Mouse (Mus musculus): ENCODE results near the gene Cnnm2. TPM values are rescaled to one million over a fixed set of nuclear protein-coding genes. Genes with fewer than 3 reads are reported as not detected.
A peak's percentile ranks its signal among the peaks of the same experiment; 100 is the strongest.

The Cnnm2 gene
- polyA plus RNA-seq, 1 experiment from 2014 or later, result 2.0 TPM

DNA sequence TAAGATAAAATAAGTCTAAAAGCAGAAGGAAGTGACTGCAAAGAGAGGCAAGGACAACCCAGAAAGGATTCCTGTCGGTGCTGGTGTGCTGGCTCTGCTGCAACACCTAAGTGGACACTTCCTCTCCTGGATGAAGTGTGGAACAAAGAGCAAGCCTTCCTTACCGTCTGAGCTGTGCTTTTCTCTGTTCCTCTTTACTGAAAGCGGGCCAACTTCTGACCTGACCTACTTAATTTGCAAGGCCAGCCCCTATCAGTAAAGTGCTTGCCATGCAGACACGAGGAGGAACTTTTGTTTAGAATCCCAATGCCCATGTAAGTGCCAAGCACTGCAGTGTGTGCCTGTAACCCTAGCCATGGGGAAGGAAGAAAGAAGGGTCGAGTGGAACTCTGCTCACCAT lies 137.9 kb downstream of the Cnnm2 start:
- TF ChIP-seq CTCF (IDR thresholded peaks at IDR 0.05; ENCODE audit: low read depth) (no peak), EP300 (optimal IDR thresholded peaks at IDR 0.05) (no peak)
- DNase-seq (ENCODE audit: low spot score) (no peak), ATAC-seq (ENCODE audit: low FRiP score, low TSS enrichment) (0 out of 2 replicates have a peak, but pooled peaks have one; percentile 29)
- Histone ChIP-seq H3K4me1 (replicated peaks; ENCODE audit: control insufficient read depth, insufficient read depth) (no peaks in the 10 kb centered on the region), H3K36me3 (ENCODE audit: control insufficient read depth, insufficient read depth, low read length) (peaks cover 9% of the 10 kb centered on the region), H3K4me2 (replicated peaks; ENCODE audit: low read depth) (no peak overlapping the region), H3K9me3 (ENCODE audit: control insufficient read depth, low read length) (no peaks in the 10 kb centered on the region), H3K27ac (replicated peaks) (0 out of 2 replicates have a peak overlapping the region, but pooled peaks have one; percentile 19), H3K27me3 (ENCODE audit: control insufficient read depth, insufficient read depth, low read length) (no peaks in the 10 kb centered on the region), H3K4me3 (ENCODE audit: low read depth, low read length) (no peak overlapping the region), H3K9ac (ENCODE audit: low read length) (no peak overlapping the region)
- 30% methylated on average over 5 of the region's 5 CpGs for WGBS

GRCm38 (mm10) chr19:46899871-46900270 lies 138.5 kb downstream of the Cnnm2 start:
- no peaks in the 10 kb centered on the region for H3K9me3 ChIP-seq (ENCODE audit: control insufficient read depth, low read length)
- DNase-seq (ENCODE audit: low spot score) (no peak), ATAC-seq (ENCODE audit: low FRiP score, low TSS enrichment) (0 out of 2 replicates have a peak, but pooled peaks have one; percentile 42)
- 58% methylated on average over 5 of the region's 5 CpGs for WGBS
- 0 out of 2 replicates have a peak, but pooled peaks have one; percentile 5 for TF ChIP-seq CTCF (IDR thresholded peaks at IDR 0.05; ENCODE audit: low read depth)
- TF ChIP-seq EP300 (optimal IDR thresholded peaks at IDR 0.05), result no peak
- no peaks in the 10 kb centered on the region for H3K27me3 ChIP-seq (ENCODE audit: control insufficient read depth, insufficient read depth, low read length)
- H3K27ac ChIP-seq (replicated peaks), result no peak overlapping the region
- peaks cover 9% of the 10 kb centered on the region for H3K36me3 ChIP-seq (ENCODE audit: control insufficient read depth, insufficient read depth, low read length)
- no peak overlapping the region for H3K4me3 ChIP-seq (ENCODE audit: low read depth, low read length)
- H3K4me1 ChIP-seq (replicated peaks; ENCODE audit: control insufficient read depth, insufficient read depth), result no peaks in the 10 kb centered on the region
- no peak overlapping the region for H3K4me2 ChIP-seq (replicated peaks; ENCODE audit: low read depth)
- H3K9ac ChIP-seq (ENCODE audit: low read length), result no peak overlapping the region

GRCm38 (mm10) chr19:46900786-46901185 lies 139.4 kb downstream of the Cnnm2 start:
- Histone ChIP-seq H3K27me3 (ENCODE audit: control insufficient read depth, insufficient read depth, low read length) (no peaks in the 10 kb centered on the region), H3K9me3 (ENCODE audit: control insufficient read depth, low read length) (no peaks in the 10 kb centered on the region), H3K9ac (ENCODE audit: low read length) (no peak overlapping the region), H3K4me3 (ENCODE audit: low read depth, low read length) (no peak overlapping the region), H3K36me3 (ENCODE audit: control insufficient read depth, insufficient read depth, low read length) (peaks cover 9% of the 10 kb centered on the region), H3K4me1 (replicated peaks; ENCODE audit: control insufficient read depth, insufficient read depth) (no peaks in the 10 kb centered on the region), H3K27ac (replicated peaks) (no peak overlapping the region), H3K4me2 (replicated peaks; ENCODE audit: low read depth) (no peak overlapping the region)
- ATAC-seq (ENCODE audit: low FRiP score, low TSS enrichment) (0 out of 2 replicates have a peak, but pooled peaks have one; percentile 24), DNase-seq (ENCODE audit: low spot score) (no peak)
- TF ChIP-seq EP300 (optimal IDR thresholded peaks at IDR 0.05) (no peak), CTCF (IDR thresholded peaks at IDR 0.05; ENCODE audit: low read depth) (no peak)
- 74% methylated on average over 6 of the region's 6 CpGs for WGBS

- peak; percentile 29; the same call in 1 of the 2 replicates for ATAC-seq (ENCODE audit: low FRiP score, low TSS enrichment)
- WGBS, result 75% methylated on average over 5 of the region's 5 CpGs
- TF ChIP-seq EP300 (optimal IDR thresholded peaks at IDR 0.05) (no peak), CTCF (IDR thresholded peaks at IDR 0.05; ENCODE audit: low read depth) (no peak)
Observed at GRCm38 (mm10) chr19:46901323-46901722, 139.9 kb downstream of the Cnnm2 start.

GRCm38 (mm10) chr19:46903379-46903778 lies 142.0 kb downstream of the Cnnm2 start:
- DNase-seq (ENCODE audit: low spot score) (no peak), ATAC-seq (ENCODE audit: low FRiP score, low TSS enrichment) (no peak)
- WGBS, result 90% methylated on average over 5 of the region's 5 CpGs
- Histone ChIP-seq H3K36me3 (ENCODE audit: control insufficient read depth, insufficient read depth, low read length) (no peaks in the 10 kb centered on the region; the same call in 1 of the 2 replicates), H3K4me3 (ENCODE audit: low read depth, low read length) (no peak overlapping the region), H3K4me2 (replicated peaks; ENCODE audit: low read depth) (no peak overlapping the region), H3K9ac (ENCODE audit: low read length) (no peak overlapping the region), H3K27me3 (ENCODE audit: control insufficient read depth, insufficient read depth, low read length) (no peaks in the 10 kb centered on the region), H3K27ac (replicated peaks) (no peak overlapping the region), H3K4me1 (replicated peaks; ENCODE audit: control insufficient read depth, insufficient read depth) (no peaks in the 10 kb centered on the region), H3K9me3 (ENCODE audit: control insufficient read depth, low read length) (no peaks in the 10 kb centered on the region)
- no peak for TF ChIP-seq EP300 (optimal IDR thresholded peaks at IDR 0.05)
- TF ChIP-seq CTCF (IDR thresholded peaks at IDR 0.05; ENCODE audit: low read depth), result no peak

More at GRCm38 (mm10) chr19:46901323-46901722, 139.9 kb downstream of the Cnnm2 start:
- Histone ChIP-seq H3K9me3 (ENCODE audit: control insufficient read depth, low read length) (no peaks in the 10 kb centered on the region), H3K27ac (replicated peaks) (no peak overlapping the region), H3K4me1 (replicated peaks; ENCODE audit: control insufficient read depth, insufficient read depth) (no peaks in the 10 kb centered on the region), H3K27me3 (ENCODE audit: control insufficient read depth, insufficient read depth, low read length) (no peaks in the 10 kb centered on the region), H3K36me3 (ENCODE audit: control insufficient read depth, insufficient read depth, low read length) (peaks cover 7% of the 10 kb centered on the region), H3K4me2 (replicated peaks; ENCODE audit: low read depth) (no peak overlapping the region), H3K4me3 (ENCODE audit: low read depth, low read length) (no peak overlapping the region), H3K9ac (ENCODE audit: low read length) (no peak overlapping the region)
- no peak for DNase-seq (ENCODE audit: low spot score)

- no peaks in the 10 kb centered on the region for H3K27me3 ChIP-seq (ENCODE audit: control insufficient read depth, insufficient read depth, low read length)
- no peak overlapping the region for H3K4me2 ChIP-seq (replicated peaks; ENCODE audit: low read depth)
- TF ChIP-seq EP300 (optimal IDR thresholded peaks at IDR 0.05), result no peak
- no peak for TF ChIP-seq CTCF (IDR thresholded peaks at IDR 0.05; ENCODE audit: low read depth)
- H3K9ac ChIP-seq (ENCODE audit: low read length), result no peak overlapping the region
- H3K9me3 ChIP-seq (ENCODE audit: control insufficient read depth, low read length), result no peaks in the 10 kb centered on the region
- H3K36me3 ChIP-seq (ENCODE audit: control insufficient read depth, insufficient read depth, low read length), result no peaks in the 10 kb centered on the region
- H3K27ac ChIP-seq (replicated peaks), result no peak overlapping the region
- H3K4me1 ChIP-seq (replicated peaks; ENCODE audit: control insufficient read depth, insufficient read depth), result no peaks in the 10 kb centered on the region
- no peak for ATAC-seq (ENCODE audit: low FRiP score, low TSS enrichment)
- no peak for DNase-seq (ENCODE audit: low spot score)
- no peak overlapping the region for H3K4me3 ChIP-seq (ENCODE audit: low read depth, low read length)
- 83% methylated on average over 1 of the region's 1 CpGs for WGBS
Observed at GRCm38 (mm10) chr19:46904907-46905306, 143.5 kb downstream of the Cnnm2 start.

Data from stomach, postnatal 0 days (tissue).